Mouse (Mus musculus) ES-E14 (cell line): Measurements from ENCODE around the gene Arfgap2. TPM values are rescaled to one million over a fixed set of nuclear protein-coding genes. Genes with fewer than 3 reads are reported as not detected.

Experiments
- DNase-seq: peaks from one replicate; pipeline ENCODE4 v3.0.0-alpha.2; 2013; ENCODE audit warnings: low read depth, low spot score
- H3K27ac ChIP-seq: 2 replicates; pipeline ENCODE4 v1.5.1; 2012; ENCODE audit warnings: low read depth, mild to moderate bottlenecking, low read length, moderate library complexity, mixed read lengths; ENCODE audit not compliant: poor library complexity, insufficient read depth, severe bottlenecking
- H3K36me3 ChIP-seq: 2 replicates; pipeline ENCODE4 v1.6.1; 2012; ENCODE audit warnings: mild to moderate bottlenecking, low read length, moderate library complexity, mixed read lengths; ENCODE audit not compliant: control insufficient read depth, poor library complexity, insufficient read depth, severe bottlenecking
- H3K4me1 ChIP-seq, 2 experiments: fragments of 150-350 bp in 1 of 2; sonication (generic) in 1 of 2; 2 replicates each; pipeline ENCODE4 v1.6.1; 2012; ENCODE audit warnings: low read length in 2 of 2, mild to moderate bottlenecking in 1 of 2, mixed read lengths in 1 of 2; ENCODE audit not compliant: control insufficient read depth in 2 of 2, insufficient read depth in 2 of 2, poor library complexity in 1 of 2
- H3K4me3 ChIP-seq, 2 experiments: fragments of 150-350 bp in 1 of 2; sonication (generic) in 1 of 2; 2 replicates each; pipeline ENCODE4 v1.5.1; 2012; ENCODE audit warnings: low read length in 2 of 2, low read depth in 1 of 2, mild to moderate bottlenecking in 1 of 2, mixed read lengths in 1 of 2; ENCODE audit not compliant: insufficient read depth in 1 of 2, poor library complexity in 1 of 2, severe bottlenecking in 1 of 2
- H3K9ac ChIP-seq: 2 replicates; pipeline ENCODE4 v1.6.1; 2012; ENCODE audit warnings: low read depth, mild to moderate bottlenecking, low read length, mixed read lengths; ENCODE audit not compliant: poor library complexity, insufficient read depth, severe bottlenecking
- H3K9me3 ChIP-seq: fragments of 150-350 bp; sonication (generic); 2 replicates; pipeline ENCODE4 v1.6.1; 2012; ENCODE audit warnings: low read depth, mild to moderate bottlenecking, low read length; ENCODE audit not compliant: control insufficient read depth, insufficient read depth
- CHD2 ChIP-seq: IDR thresholded peaks from 2 replicates; pipeline ENCODE4 v1.6.1; 2014; ENCODE audit warnings: mild to moderate bottlenecking, low read depth, low read length, inconsistent platforms
- HCFC1 ChIP-seq: IDR thresholded peaks from 2 replicates; pipeline ENCODE4 v1.6.1; 2012; ENCODE audit warnings: low read length, inconsistent platforms, borderline replicate concordance; ENCODE audit not compliant: insufficient read depth
- MAFK ChIP-seq: IDR thresholded peaks from 2 replicates; pipeline ENCODE4 v1.6.1; 2014; ENCODE audit warnings: mild to moderate bottlenecking, low read depth, low read length, inconsistent platforms; ENCODE audit not compliant: insufficient read depth
- ZC3H11A ChIP-seq: IDR thresholded peaks from 2 replicates; pipeline ENCODE4 v1.6.1; 2012; ENCODE audit warnings: low read depth, mild to moderate bottlenecking, inconsistent platforms, low read length, borderline replicate concordance
- ZNF384 ChIP-seq: IDR thresholded peaks from 2 replicates; pipeline ENCODE4 v1.6.1; 2012; ENCODE audit warnings: low read depth, low read length, inconsistent platforms
- in situ Hi-C, 2 experiments: fragments of 600-800 bp; cut with MboI; formaldehyde crosslinking; loops; one replicate each; pipeline ENCODE4 v1.15.1; 2025; ENCODE audit warnings: low sequenced_read_pairs in 2 of 2, inconsistent platforms in 1 of 2; ENCODE audit not compliant: unreplicated experiment in 2 of 2
- total RNA-seq: library from RNA; depleted of rRNA; stranded (reverse); fragments of 300-350 nt; gene quantifications from 2 replicates; pipeline ENCODE4 v1.2.3, GENCODE M21; 2012

The Arfgap2 gene
- total RNA-seq, 1 experiment: 40.7 TPM

DNA sequence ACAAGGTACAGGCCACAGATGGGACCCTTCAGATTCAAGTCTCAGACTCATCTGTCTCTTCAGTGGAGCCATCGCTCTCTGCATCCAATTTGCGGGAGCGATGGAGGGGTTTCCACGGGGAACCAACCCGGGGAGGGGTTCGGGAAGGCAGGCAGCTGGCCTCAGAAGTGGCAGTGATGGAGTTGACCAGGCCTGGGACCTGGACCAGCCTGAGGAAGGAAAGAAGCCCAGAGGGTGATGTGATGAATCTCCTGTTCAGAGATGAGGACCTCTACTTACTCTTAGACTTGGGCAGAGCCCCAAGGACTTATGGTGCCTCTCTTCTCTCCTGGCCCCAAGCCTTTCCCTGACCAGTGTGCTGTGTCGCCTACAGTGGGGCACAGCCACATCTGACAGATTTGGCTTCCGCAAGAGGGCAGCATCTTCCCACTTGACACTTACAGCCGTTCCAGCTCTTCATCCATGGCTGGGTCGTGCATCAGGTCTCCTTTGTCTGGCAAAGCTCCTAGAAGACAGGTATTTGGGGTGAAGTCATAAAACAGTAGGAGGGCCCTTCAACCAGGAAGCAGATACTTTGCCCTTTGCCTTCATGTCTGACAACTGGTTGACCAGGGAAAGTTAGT is 14.1 kb downstream of the Arfgap2 start:
- H3K36me3 ChIP-seq: peaks cover 23% of the 10 kb centered on the region
- no peak overlapping the region for H3K9ac ChIP-seq
- H3K4me3 ChIP-seq: no peak overlapping the region
- no peak for TF ChIP-seq HCFC1
- TF ChIP-seq ZNF384: no peak
- TF ChIP-seq CHD2: no peak
- TF ChIP-seq ZC3H11A: no peak
- no peak for TF ChIP-seq MAFK
- no peak for DNase-seq
- peaks cover 0 to 3% of the 10 kb centered on the region in 2 experiments; a peak in 1 of 4 replicates for H3K4me1 ChIP-seq
- in situ Hi-C loops: no loop called here
- no peaks in the 10 kb centered on the region for H3K9me3 ChIP-seq
- no peak overlapping the region for H3K27ac ChIP-seq

DNA sequence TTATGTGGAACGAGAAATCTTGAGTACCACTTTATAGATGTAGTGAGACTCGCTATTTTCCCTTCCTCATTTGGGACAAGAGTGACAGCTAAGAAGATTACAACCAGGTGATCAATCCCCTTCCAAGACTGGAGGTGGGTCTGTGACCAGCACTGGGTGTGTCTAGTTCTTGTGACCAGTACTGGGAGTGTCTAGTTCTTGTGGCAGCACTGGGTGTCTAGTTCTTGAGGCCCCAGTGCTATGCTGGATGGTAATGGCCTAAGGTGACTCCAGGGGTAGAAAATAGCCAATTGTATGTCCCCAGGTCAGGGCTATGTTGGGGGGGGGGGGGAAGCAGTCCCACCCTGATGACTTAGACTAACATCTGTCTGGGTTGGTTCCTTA is 14.6 kb downstream of the Arfgap2 start:
- TF ChIP-seq ZNF384 (no peak), ZC3H11A (no peak), MAFK (no peak), CHD2 (no peak), HCFC1 (no peak)
- Histone ChIP-seq H3K9ac (no peak overlapping the region), H3K4me3 (no peak overlapping the region), H3K36me3 (peaks cover 21% of the 10 kb centered on the region), H3K27ac (no peak overlapping the region), H3K4me1 (peaks cover 0 to 3% of the 10 kb centered on the region in 2 experiments; a peak in 1 of 4 replicates), H3K9me3 (no peaks in the 10 kb centered on the region)
- DNase-seq: no peak
- in situ Hi-C loops: no loop called here

GRCm38 (mm10) chr2:91281366-91281765 is 16.6 kb downstream of the Arfgap2 start:
- Histone ChIP-seq H3K9ac (no peak overlapping the region), H3K4me1 (peaks cover 0 to 3% of the 10 kb centered on the region in 2 experiments; a peak in 1 of 4 replicates), H3K27ac (no peak overlapping the region), H3K36me3 (peaks cover 5% of the 10 kb centered on the region), H3K4me3 (no peak overlapping the region), H3K9me3 (no peaks in the 10 kb centered on the region)
- in situ Hi-C loops: loop anchor here (10.0 kb wide), 2 partner anchors 193 to 203 kb away; no protein-coding TSS in a partner anchor
- TF ChIP-seq ZC3H11A (no peak), MAFK (no peak), HCFC1 (no peak), ZNF384 (no peak), CHD2 (no peak)
- DNase-seq: no peak

DNA sequence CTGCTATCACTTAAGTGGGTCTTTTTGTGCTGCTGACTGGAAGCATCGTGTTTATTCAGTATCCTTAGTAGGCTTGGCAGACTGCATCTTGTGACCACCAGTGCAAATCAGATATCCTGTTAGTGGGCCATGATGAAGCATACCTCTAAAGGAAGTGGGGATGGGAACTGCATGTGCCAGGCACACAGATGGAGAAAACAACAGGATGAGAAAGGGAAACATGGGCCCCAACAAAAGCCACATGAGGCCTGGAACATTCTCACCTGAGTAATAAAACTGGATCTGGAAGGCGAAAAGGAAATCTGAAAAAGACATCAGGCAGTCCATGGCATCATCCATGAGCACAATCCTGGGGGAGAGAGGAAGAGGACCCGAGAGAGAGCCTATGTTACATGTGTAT is 19.2 kb downstream of the Arfgap2 start:
- no peak overlapping the region for H3K27ac ChIP-seq
- in situ Hi-C loops: loop anchor here (10.0 kb wide), 2 partner anchors 191 to 201 kb away; no protein-coding TSS in a partner anchor
- peaks cover 0 to 3% of the 10 kb centered on the region in 2 experiments; a peak in 2 of 4 replicates for H3K4me1 ChIP-seq
- no peak overlapping the region for H3K9ac ChIP-seq
- H3K4me3 ChIP-seq: no peak overlapping the region
- no peaks in the 10 kb centered on the region for H3K36me3 ChIP-seq
- no peaks in the 10 kb centered on the region for H3K9me3 ChIP-seq
- TF ChIP-seq ZC3H11A: no peak
- no peak for TF ChIP-seq ZNF384
- no peak for TF ChIP-seq MAFK
- no peak for TF ChIP-seq CHD2
- no peak for TF ChIP-seq HCFC1
- no peak for DNase-seq
